Mouse (Mus musculus) lung, adult 2 months (tissue): ENCODE measurements at regions not wholly inside any gene's neighbourhood (a gene's known extent, or its start where the extent isn't known, plus 50 kb on each side); places are given as distances from the start of the nearest gene placed in this dataset.

ENCODE experiments used
- CTCF ChIP-seq: fragments of 200-500 bp; IDR thresholded peaks from 2 replicates; pipeline ENCODE4 v1.5.1; 2011; ENCODE audit warnings: mild to moderate bottlenecking, low read length, control low read depth; ENCODE audit not compliant: insufficient read depth
- POLR2A ChIP-seq: fragments of 200-500 bp; IDR thresholded peaks from 2 replicates; pipeline ENCODE4 v1.6.1; 2011; ENCODE audit warnings: low read depth, mild to moderate bottlenecking, control low read depth, low read length, borderline replicate concordance; ENCODE audit errors: extremely low read depth

- TF ChIP-seq CTCF, result no peak
- no peak for TF ChIP-seq POLR2A
Observed at GRCm38 (mm10) chr3:65442946-65443345, 50.5 kb upstream of the Ssr3 start.
